Mouse (Mus musculus): Measurements from ENCODE around the gene Tbc1d1. TPM values are rescaled to one million over a fixed set of nuclear protein-coding genes. Genes with fewer than 3 reads are reported as not detected.

The Tbc1d1 gene
- total RNA-seq, 2 experiments from 2014 or later = 25.2 to 30.5 TPM

GRCm38 (mm10) chr5:64159781-64160704 lies 3.9 kb downstream of the Tbc1d1 start:
- peak; percentile 66 to 71 for DNase-seq (ENCODE audit: low spot score in 2 of 2)

- DNase-seq (ENCODE audit: low spot score in 2 of 2) = no peak
Measured at GRCm38 (mm10) chr5:64160705-64161391, 4.7 kb downstream of the Tbc1d1 start.

GRCm38 (mm10) chr5:64161917-64162316 lies 5.8 kb downstream of the Tbc1d1 start:
- no peak for DNase-seq (ENCODE audit: low spot score in 2 of 2)

DNA sequence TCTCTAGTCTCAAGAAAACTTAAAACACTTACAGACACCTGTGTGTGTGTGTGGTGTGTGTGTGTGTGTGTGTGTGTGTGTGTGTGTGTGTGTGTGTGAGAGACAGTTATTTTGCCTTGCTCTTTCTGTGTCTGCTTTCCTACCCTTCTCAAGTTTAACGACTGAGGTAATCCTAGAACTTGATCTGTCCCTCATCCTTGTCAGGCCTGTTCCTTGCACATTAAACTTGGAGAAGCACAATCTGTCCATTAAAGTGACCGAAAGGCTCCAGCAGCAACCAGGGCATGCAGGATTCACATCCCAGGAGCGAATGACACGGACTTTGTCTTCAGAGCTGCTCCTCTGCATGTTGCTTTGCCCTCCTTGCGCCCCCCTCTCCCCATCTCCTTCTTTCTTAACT lies 6.5 kb downstream of the Tbc1d1 start:
- DNase-seq (ENCODE audit: low spot score in 2 of 2) = no peak

- no peak for DNase-seq (ENCODE audit: low spot score in 2 of 2)
Measured at GRCm38 (mm10) chr5:64164414-64164813, 8.3 kb downstream of the Tbc1d1 start.

- peak in 1 of 2 experiments; percentile 36 for DNase-seq (ENCODE audit: low spot score in 2 of 2)
Measured at GRCm38 (mm10) chr5:64165826-64166225, 9.7 kb downstream of the Tbc1d1 start.

GRCm38 (mm10) chr5:64168990-64169540 lies 13.0 kb downstream of the Tbc1d1 start:
- no peak for DNase-seq (ENCODE audit: low spot score in 2 of 2)

- DNase-seq (ENCODE audit: low spot score in 2 of 2) = no peak
Measured at GRCm38 (mm10) chr5:64172884-64173283, 16.8 kb downstream of the Tbc1d1 start.

DNA sequence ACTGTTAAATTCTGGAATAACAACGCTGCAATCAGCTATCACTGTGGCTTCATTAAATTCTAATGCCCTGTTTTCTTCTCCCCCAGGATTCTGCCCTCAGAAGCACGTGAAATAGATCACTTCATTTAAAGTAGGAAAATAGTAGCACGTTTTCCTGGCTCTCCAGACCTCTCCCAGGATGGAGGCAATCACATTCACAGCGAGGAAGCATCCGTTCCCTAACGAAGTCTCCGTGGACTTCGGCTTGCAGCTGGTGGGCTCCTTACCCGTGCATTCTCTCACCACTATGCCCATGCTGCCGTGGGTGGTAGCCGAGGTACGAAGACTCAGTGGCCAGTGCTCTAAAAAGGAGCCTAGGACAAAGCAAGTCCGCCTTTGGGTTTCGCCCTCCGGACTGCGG lies 17.2 kb downstream of the Tbc1d1 start:
- DNase-seq (ENCODE audit: low spot score in 2 of 2) = no peak

- DNase-seq (ENCODE audit: low spot score in 2 of 2) = no peak
Measured at GRCm38 (mm10) chr5:64174429-64174935, 18.4 kb downstream of the Tbc1d1 start.

GRCm38 (mm10) chr5:64180548-64180947 lies 24.4 kb downstream of the Tbc1d1 start:
- no peak for DNase-seq (ENCODE audit: low spot score in 2 of 2)

- no peak for DNase-seq (ENCODE audit: low spot score in 2 of 2)
Measured at GRCm38 (mm10) chr5:64183712-64184111, 27.6 kb downstream of the Tbc1d1 start.

DNA sequence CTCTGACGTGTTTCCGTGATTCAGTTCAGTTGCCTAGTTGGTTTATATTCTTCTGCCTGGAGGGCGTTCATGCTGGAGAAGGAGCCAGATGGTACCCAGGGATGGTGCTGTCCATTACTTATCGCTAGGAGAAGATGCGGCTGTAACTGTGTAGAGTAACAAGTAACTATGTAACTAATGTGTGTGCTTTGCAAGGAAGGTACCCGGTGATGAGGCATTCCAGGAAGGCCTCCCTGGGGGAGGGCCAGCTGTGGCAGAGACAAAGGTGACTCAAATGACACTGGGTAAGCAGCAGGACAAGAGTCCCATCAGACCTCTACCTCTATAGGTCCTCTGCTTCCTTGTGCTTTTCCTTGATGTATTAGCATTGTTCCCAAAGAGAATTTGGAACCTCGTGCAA lies 29.2 kb downstream of the Tbc1d1 start:
- no peak for DNase-seq (ENCODE audit: low spot score in 2 of 2)

GRCm38 (mm10) chr5:64186566-64186965 lies 30.5 kb downstream of the Tbc1d1 start:
- DNase-seq (ENCODE audit: low spot score in 2 of 2) = no peak

GRCm38 (mm10) chr5:64188083-64188648 lies 32.1 kb downstream of the Tbc1d1 start:
- no peak for DNase-seq (ENCODE audit: low spot score in 2 of 2)

DNA sequence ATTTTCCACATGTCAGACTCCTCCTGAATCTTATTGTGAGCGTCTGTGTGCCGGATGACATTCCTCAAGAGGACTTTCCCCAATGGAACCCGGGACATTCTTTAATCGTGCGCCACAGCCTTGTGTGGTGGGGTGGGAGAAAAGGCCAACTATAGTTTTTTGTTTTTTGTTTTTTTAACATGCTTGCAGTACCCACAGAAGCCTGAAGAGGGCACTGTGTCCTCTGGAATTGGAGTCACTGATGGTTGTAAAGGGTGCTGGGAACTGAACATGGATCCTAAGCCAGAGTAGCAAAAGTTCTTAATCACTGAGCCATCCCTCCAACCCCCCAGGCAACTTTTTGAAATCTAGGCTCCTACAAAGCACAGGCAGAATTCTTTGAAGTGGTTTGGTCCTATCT lies 34.8 kb downstream of the Tbc1d1 start:
- no peak for DNase-seq (ENCODE audit: low spot score in 2 of 2)

- DNase-seq (ENCODE audit: low spot score in 2 of 2) = no peak
Measured at GRCm38 (mm10) chr5:64193353-64193752, 37.2 kb downstream of the Tbc1d1 start.

- DNase-seq (ENCODE audit: low spot score in 2 of 2) = no peak
Measured at GRCm38 (mm10) chr5:64196250-64196865, 40.3 kb downstream of the Tbc1d1 start.

DNA sequence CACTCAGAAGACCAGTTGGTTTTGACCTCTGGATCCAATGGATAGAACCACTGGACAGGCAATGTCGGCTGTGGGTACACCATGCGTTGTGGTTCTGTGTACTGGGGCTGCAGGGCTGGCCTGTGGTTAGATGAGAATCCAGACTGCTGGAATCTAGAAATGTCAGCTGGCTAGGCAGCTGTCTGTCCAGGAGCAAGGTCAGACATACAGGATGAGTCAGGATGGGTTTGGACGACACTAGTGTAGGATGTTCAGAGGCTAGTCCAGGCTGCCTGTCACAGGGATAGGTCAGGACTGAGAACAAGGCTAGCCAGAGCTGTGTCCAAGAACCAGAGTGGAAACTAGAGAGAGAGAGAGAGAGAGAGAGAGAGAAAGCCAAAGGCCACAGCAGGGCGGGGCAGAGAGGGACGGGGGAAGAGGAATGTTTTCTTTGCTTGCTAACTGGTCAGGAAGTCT lies 40.8 kb downstream of the Tbc1d1 start:
- DNase-seq (ENCODE audit: low spot score in 2 of 2) = no peak

DNA sequence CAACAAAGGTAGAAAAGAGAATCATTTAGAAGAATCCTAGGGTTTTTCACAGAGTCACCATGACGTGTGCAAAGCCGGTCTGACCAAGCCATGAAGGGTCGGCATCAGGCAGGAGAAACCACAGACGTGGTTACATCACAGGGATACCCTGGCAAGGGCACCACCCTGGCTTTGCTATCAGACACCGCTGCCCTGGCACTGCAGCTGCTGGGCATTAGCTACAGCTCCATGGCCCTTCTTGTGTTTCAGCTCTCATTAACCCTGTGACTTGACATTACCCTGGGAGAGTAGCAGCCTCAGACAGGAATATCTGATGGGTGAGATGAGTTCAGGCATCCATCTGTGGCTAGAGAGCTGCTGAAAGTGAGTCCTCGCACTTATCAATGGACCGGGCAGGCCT lies 42.5 kb downstream of the Tbc1d1 start:
- no peak for DNase-seq (ENCODE audit: low spot score in 2 of 2)

DNA sequence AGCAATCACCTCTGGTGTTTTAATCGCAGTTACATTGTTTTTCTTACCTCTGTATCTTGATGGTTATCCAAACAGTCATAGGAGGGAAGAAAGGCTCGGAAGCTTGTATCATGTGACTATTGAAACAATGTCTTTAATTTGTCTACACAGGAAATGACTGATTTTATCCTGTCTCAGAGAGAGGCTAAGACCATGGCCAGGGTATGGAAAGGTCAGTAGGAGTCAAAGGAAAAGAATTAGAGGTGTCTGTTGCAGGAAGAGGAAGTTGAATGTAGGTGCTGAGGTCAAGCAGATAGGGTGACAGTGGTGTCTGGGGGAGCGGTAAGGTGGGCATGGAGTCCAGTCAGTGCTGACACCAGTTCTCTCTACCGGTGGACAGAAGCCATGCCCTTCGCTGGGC lies 45.0 kb downstream of the Tbc1d1 start:
- DNase-seq (ENCODE audit: low spot score in 2 of 2) = no peak

Measured in layer of hippocampus, postnatal 14 days (tissue).